Mouse (Mus musculus) ES-E14 (cell line): ENCODE results near the gene Gorab. TPM values are rescaled to one million over a fixed set of nuclear protein-coding genes. Genes with fewer than 3 reads are reported as not detected.

Experiments used
- DNase-seq: peaks from one replicate; pipeline ENCODE4 v3.0.0-alpha.2; 2013; ENCODE audit warnings: low read depth, low spot score
- H3K27ac ChIP-seq: 2 replicates; pipeline ENCODE4 v1.5.1; 2012; ENCODE audit warnings: low read depth, mild to moderate bottlenecking, low read length, moderate library complexity, mixed read lengths; ENCODE audit not compliant: poor library complexity, insufficient read depth, severe bottlenecking
- H3K36me3 ChIP-seq: 2 replicates; pipeline ENCODE4 v1.6.1; 2012; ENCODE audit warnings: mild to moderate bottlenecking, low read length, moderate library complexity, mixed read lengths; ENCODE audit not compliant: control insufficient read depth, poor library complexity, insufficient read depth, severe bottlenecking
- H3K4me1 ChIP-seq, 2 experiments: fragments of 150-350 bp in 1 of 2; sonication (generic) in 1 of 2; 2 replicates each; pipeline ENCODE4 v1.6.1; 2012; ENCODE audit warnings: low read length in 2 of 2, mild to moderate bottlenecking in 1 of 2, mixed read lengths in 1 of 2; ENCODE audit not compliant: control insufficient read depth in 2 of 2, insufficient read depth in 2 of 2, poor library complexity in 1 of 2
- H3K4me3 ChIP-seq, 2 experiments: fragments of 150-350 bp in 1 of 2; sonication (generic) in 1 of 2; 2 replicates each; pipeline ENCODE4 v1.5.1; 2012; ENCODE audit warnings: low read length in 2 of 2, low read depth in 1 of 2, mild to moderate bottlenecking in 1 of 2, mixed read lengths in 1 of 2; ENCODE audit not compliant: insufficient read depth in 1 of 2, poor library complexity in 1 of 2, severe bottlenecking in 1 of 2
- H3K9ac ChIP-seq: 2 replicates; pipeline ENCODE4 v1.6.1; 2012; ENCODE audit warnings: low read depth, mild to moderate bottlenecking, low read length, mixed read lengths; ENCODE audit not compliant: poor library complexity, insufficient read depth, severe bottlenecking
- H3K9me3 ChIP-seq: fragments of 150-350 bp; sonication (generic); 2 replicates; pipeline ENCODE4 v1.6.1; 2012; ENCODE audit warnings: low read depth, mild to moderate bottlenecking, low read length; ENCODE audit not compliant: control insufficient read depth, insufficient read depth
- CHD2 ChIP-seq: IDR thresholded peaks from 2 replicates; pipeline ENCODE4 v1.6.1; 2014; ENCODE audit warnings: mild to moderate bottlenecking, low read depth, low read length, inconsistent platforms
- HCFC1 ChIP-seq: IDR thresholded peaks from 2 replicates; pipeline ENCODE4 v1.6.1; 2012; ENCODE audit warnings: low read length, inconsistent platforms, borderline replicate concordance; ENCODE audit not compliant: insufficient read depth
- MAFK ChIP-seq: IDR thresholded peaks from 2 replicates; pipeline ENCODE4 v1.6.1; 2014; ENCODE audit warnings: mild to moderate bottlenecking, low read depth, low read length, inconsistent platforms; ENCODE audit not compliant: insufficient read depth
- ZC3H11A ChIP-seq: IDR thresholded peaks from 2 replicates; pipeline ENCODE4 v1.6.1; 2012; ENCODE audit warnings: low read depth, mild to moderate bottlenecking, inconsistent platforms, low read length, borderline replicate concordance
- ZNF384 ChIP-seq: IDR thresholded peaks from 2 replicates; pipeline ENCODE4 v1.6.1; 2012; ENCODE audit warnings: low read depth, low read length, inconsistent platforms
- in situ Hi-C, 2 experiments: fragments of 600-800 bp; cut with MboI; formaldehyde crosslinking; loops; one replicate each; pipeline ENCODE4 v1.15.1; 2025; ENCODE audit warnings: low sequenced_read_pairs in 2 of 2, inconsistent platforms in 1 of 2; ENCODE audit not compliant: unreplicated experiment in 2 of 2
- total RNA-seq: library from RNA; depleted of rRNA; stranded (reverse); fragments of 300-350 nt; gene quantifications from 2 replicates; pipeline ENCODE4 v1.2.3, GENCODE M21; 2012

Gene Gorab
- total RNA-seq, 1 experiment, result 9.1 TPM

DNA sequence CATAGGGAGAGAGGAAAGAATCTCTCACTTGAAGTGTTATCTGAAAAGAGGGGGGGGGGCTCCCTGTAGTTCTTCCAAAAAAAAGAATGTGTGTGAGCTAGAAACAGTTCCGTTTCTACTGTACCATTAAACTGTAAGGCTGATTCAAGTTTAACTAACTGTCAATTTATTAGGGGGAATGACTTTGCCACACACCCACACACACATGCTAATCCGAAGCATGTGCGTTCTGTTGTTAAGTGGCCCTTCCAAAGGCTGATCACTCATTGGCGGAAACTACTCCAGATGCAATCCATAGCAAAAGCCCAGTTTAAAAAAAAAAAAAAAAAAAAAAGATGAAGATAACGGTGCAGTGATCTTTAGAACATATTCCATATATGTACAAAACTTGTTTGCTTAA lies 42.1 kb downstream of the Gorab start:
- H3K27ac ChIP-seq, result no peak overlapping the region
- TF ChIP-seq ZC3H11A (no peak), MAFK (no peak), HCFC1 (no peak), ZNF384 (no peak), CHD2 (no peak)
- no peaks in the 10 kb centered on the region for H3K36me3 ChIP-seq
- H3K4me1 ChIP-seq, result no peaks in the 10 kb centered on the region
- no peak overlapping the region for H3K4me3 ChIP-seq
- H3K9ac ChIP-seq, result no peak overlapping the region
- DNase-seq, result no peak
- no peaks in the 10 kb centered on the region for H3K9me3 ChIP-seq
- in situ Hi-C loops, result no loop called here

DNA sequence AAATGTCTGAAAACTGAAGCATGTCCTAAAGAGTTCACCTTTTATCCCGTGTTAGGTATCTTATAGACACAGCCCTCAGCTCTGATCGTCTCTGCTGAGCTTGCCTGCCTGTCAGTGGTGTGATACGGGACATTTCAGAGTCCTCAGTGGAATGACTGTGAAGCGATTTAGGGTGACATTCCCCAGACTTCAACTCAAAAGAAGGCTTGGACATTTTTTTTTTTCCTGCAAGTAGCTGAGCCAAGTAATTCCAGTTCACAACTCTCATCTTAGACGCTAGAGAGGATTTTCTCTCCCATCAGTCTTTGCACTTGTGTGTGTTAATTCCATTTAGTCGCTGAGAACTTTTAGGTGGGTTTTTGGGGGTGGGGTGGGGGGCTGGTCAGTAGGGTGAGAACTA lies 42.7 kb downstream of the Gorab start:
- H3K9ac ChIP-seq, result no peak overlapping the region

DNA sequence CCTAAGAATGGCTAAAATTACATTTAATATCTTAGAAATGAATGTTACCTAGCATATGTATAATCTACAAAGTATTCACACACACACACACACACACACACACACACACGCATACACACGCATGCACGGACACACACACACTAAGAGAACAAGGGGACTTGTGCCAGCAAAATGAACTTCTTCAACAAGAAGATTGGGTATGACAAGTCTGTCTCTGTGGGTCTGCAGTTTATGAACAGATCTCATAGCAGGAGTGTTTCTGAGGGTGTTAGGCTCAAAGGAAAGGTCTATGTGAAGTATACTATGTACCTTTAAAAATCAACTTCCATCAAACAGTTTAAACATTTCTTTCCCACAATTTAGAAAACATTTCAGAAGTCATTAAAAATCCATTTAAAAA lies 43.9 kb downstream of the Gorab start:
- TF ChIP-seq CHD2 (no peak), ZNF384 (no peak), HCFC1 (no peak), ZC3H11A (no peak), MAFK (no peak)
- Histone ChIP-seq H3K36me3 (no peaks in the 10 kb centered on the region), H3K9me3 (no peaks in the 10 kb centered on the region), H3K9ac (no peak overlapping the region), H3K27ac (no peak overlapping the region), H3K4me3 (no peak overlapping the region), H3K4me1 (no peaks in the 10 kb centered on the region)
- DNase-seq, result no peak
- in situ Hi-C loops, result no loop called here

More for the DNA sequence above, 42.7 kb downstream of the Gorab start:
- H3K27ac ChIP-seq, result no peak overlapping the region
- H3K36me3 ChIP-seq, result no peaks in the 10 kb centered on the region
- TF ChIP-seq ZC3H11A (no peak), HCFC1 (no peak), MAFK (no peak), CHD2 (no peak), ZNF384 (no peak)
- in situ Hi-C loops, result no loop called here
- no peaks in the 10 kb centered on the region for H3K4me1 ChIP-seq
- DNase-seq, result no peak
- H3K4me3 ChIP-seq, result no peak overlapping the region
- no peaks in the 10 kb centered on the region for H3K9me3 ChIP-seq

DNA sequence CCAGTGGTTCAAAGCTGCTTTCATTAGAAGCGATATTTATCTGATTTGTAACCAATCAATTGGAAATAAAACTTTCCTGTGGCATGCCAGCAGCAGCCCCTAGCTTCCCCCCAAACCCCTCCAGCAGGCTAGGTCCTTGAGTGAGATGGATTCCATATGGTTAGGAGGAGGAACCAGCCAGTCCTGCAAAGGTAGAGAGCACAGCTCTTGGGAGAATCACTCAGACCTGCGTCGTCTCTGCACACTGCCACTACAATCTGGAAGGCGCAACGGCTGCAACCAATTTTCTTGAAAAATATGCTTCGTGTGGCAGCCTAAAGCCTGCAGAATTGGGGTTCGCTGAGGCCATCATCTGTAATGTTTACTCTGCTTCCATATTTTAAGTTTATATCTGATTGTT lies 45.3 kb downstream of the Gorab start:
- in situ Hi-C loops, result no loop called here
- Histone ChIP-seq H3K4me1 (no peaks in the 10 kb centered on the region), H3K27ac (no peak overlapping the region), H3K9me3 (no peaks in the 10 kb centered on the region), H3K4me3 (no peak overlapping the region), H3K9ac (no peak overlapping the region), H3K36me3 (no peaks in the 10 kb centered on the region)
- no peak for TF ChIP-seq CHD2
- no peak for TF ChIP-seq ZC3H11A
- no peak for TF ChIP-seq ZNF384
- TF ChIP-seq HCFC1, result no peak
- TF ChIP-seq MAFK, result no peak
- no peak for DNase-seq

DNA sequence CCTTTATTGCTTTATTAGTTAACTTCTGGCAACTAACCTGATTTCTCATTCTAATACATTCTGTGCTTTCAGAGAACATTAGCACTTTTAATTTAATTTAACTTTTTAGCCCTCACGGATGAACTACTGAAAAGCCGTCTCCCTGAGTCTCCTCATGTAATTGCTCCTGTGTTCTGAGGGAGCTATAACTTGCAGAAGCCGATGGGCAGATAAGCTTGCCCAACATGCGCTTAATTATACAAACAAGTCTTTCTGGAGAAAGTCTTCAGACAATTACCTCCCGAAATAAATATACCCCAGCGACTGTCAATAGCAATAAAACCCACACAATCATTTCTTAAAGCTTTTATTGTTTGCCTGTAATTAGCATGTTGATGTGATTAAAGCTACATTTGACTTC lies 45.7 kb downstream of the Gorab start:
- no peak overlapping the region for H3K27ac ChIP-seq
- no peak overlapping the region for H3K9ac ChIP-seq
- H3K4me1 ChIP-seq, result no peaks in the 10 kb centered on the region
- no peak overlapping the region for H3K4me3 ChIP-seq
- H3K9me3 ChIP-seq, result no peaks in the 10 kb centered on the region
- H3K36me3 ChIP-seq, result no peaks in the 10 kb centered on the region
- no peak for TF ChIP-seq ZC3H11A
- no peak for TF ChIP-seq MAFK
- TF ChIP-seq ZNF384, result no peak
- no peak for TF ChIP-seq CHD2
- TF ChIP-seq HCFC1, result no peak
- no peak for DNase-seq
- in situ Hi-C loops, result no loop called here
